Mouse (Mus musculus): ENCODE results near the gene 0610040J01Rik.

- TF ChIP-seq POLR2A (IDR thresholded peaks at IDR 0.05; ENCODE audit: low read depth, low read length) (no peak), CTCF (IDR thresholded peaks at IDR 0.05; ENCODE audit: extremely low read depth, insufficient read length, insufficient replicate concordance, low read depth, low read length) (no peak)
Observed at GRCm38 (mm10) chr5:63914896-63915295, 102.7 kb downstream of the 0610040J01Rik start.

Measured in small intestine, adult 2 months (tissue).